Mouse (Mus musculus) ES-E14 (cell line): Measurements from ENCODE around the gene Hist1h3c. TPM values are rescaled to one million over a fixed set of nuclear protein-coding genes. Genes with fewer than 3 reads are reported as not detected.

ENCODE experiments used
- DNase-seq: peaks from one replicate; pipeline ENCODE4 v3.0.0-alpha.2; 2013; ENCODE audit warnings: low read depth, low spot score
- H3K27ac ChIP-seq: 2 replicates; pipeline ENCODE4 v1.5.1; 2012; ENCODE audit warnings: low read depth, mild to moderate bottlenecking, low read length, moderate library complexity, mixed read lengths; ENCODE audit not compliant: poor library complexity, insufficient read depth, severe bottlenecking
- H3K36me3 ChIP-seq: 2 replicates; pipeline ENCODE4 v1.6.1; 2012; ENCODE audit warnings: mild to moderate bottlenecking, low read length, moderate library complexity, mixed read lengths; ENCODE audit not compliant: control insufficient read depth, poor library complexity, insufficient read depth, severe bottlenecking
- H3K4me1 ChIP-seq, 2 experiments: fragments of 150-350 bp in 1 of 2; sonication (generic) in 1 of 2; 2 replicates each; pipeline ENCODE4 v1.6.1; 2012; ENCODE audit warnings: low read length in 2 of 2, mild to moderate bottlenecking in 1 of 2, mixed read lengths in 1 of 2; ENCODE audit not compliant: control insufficient read depth in 2 of 2, insufficient read depth in 2 of 2, poor library complexity in 1 of 2
- H3K4me3 ChIP-seq, 2 experiments: fragments of 150-350 bp in 1 of 2; sonication (generic) in 1 of 2; 2 replicates each; pipeline ENCODE4 v1.5.1; 2012; ENCODE audit warnings: low read length in 2 of 2, low read depth in 1 of 2, mild to moderate bottlenecking in 1 of 2, mixed read lengths in 1 of 2; ENCODE audit not compliant: insufficient read depth in 1 of 2, poor library complexity in 1 of 2, severe bottlenecking in 1 of 2
- H3K9ac ChIP-seq: 2 replicates; pipeline ENCODE4 v1.6.1; 2012; ENCODE audit warnings: low read depth, mild to moderate bottlenecking, low read length, mixed read lengths; ENCODE audit not compliant: poor library complexity, insufficient read depth, severe bottlenecking
- H3K9me3 ChIP-seq: fragments of 150-350 bp; sonication (generic); 2 replicates; pipeline ENCODE4 v1.6.1; 2012; ENCODE audit warnings: low read depth, mild to moderate bottlenecking, low read length; ENCODE audit not compliant: control insufficient read depth, insufficient read depth
- CHD2 ChIP-seq: IDR thresholded peaks from 2 replicates; pipeline ENCODE4 v1.6.1; 2014; ENCODE audit warnings: mild to moderate bottlenecking, low read depth, low read length, inconsistent platforms
- HCFC1 ChIP-seq: IDR thresholded peaks from 2 replicates; pipeline ENCODE4 v1.6.1; 2012; ENCODE audit warnings: low read length, inconsistent platforms, borderline replicate concordance; ENCODE audit not compliant: insufficient read depth
- MAFK ChIP-seq: IDR thresholded peaks from 2 replicates; pipeline ENCODE4 v1.6.1; 2014; ENCODE audit warnings: mild to moderate bottlenecking, low read depth, low read length, inconsistent platforms; ENCODE audit not compliant: insufficient read depth
- ZC3H11A ChIP-seq: IDR thresholded peaks from 2 replicates; pipeline ENCODE4 v1.6.1; 2012; ENCODE audit warnings: low read depth, mild to moderate bottlenecking, inconsistent platforms, low read length, borderline replicate concordance
- ZNF384 ChIP-seq: IDR thresholded peaks from 2 replicates; pipeline ENCODE4 v1.6.1; 2012; ENCODE audit warnings: low read depth, low read length, inconsistent platforms
- in situ Hi-C, 2 experiments: fragments of 600-800 bp; cut with MboI; formaldehyde crosslinking; loops; one replicate each; pipeline ENCODE4 v1.15.1; 2025; ENCODE audit warnings: low sequenced_read_pairs in 2 of 2, inconsistent platforms in 1 of 2; ENCODE audit not compliant: unreplicated experiment in 2 of 2
- total RNA-seq: library from RNA; depleted of rRNA; stranded (reverse); fragments of 300-350 nt; gene quantifications from 2 replicates; pipeline ENCODE4 v1.2.3, GENCODE M21; 2012; rRNA removed

Gene Hist1h3c
- total RNA-seq = 970 and 1,161 TPM in 2 replicates

DNA sequence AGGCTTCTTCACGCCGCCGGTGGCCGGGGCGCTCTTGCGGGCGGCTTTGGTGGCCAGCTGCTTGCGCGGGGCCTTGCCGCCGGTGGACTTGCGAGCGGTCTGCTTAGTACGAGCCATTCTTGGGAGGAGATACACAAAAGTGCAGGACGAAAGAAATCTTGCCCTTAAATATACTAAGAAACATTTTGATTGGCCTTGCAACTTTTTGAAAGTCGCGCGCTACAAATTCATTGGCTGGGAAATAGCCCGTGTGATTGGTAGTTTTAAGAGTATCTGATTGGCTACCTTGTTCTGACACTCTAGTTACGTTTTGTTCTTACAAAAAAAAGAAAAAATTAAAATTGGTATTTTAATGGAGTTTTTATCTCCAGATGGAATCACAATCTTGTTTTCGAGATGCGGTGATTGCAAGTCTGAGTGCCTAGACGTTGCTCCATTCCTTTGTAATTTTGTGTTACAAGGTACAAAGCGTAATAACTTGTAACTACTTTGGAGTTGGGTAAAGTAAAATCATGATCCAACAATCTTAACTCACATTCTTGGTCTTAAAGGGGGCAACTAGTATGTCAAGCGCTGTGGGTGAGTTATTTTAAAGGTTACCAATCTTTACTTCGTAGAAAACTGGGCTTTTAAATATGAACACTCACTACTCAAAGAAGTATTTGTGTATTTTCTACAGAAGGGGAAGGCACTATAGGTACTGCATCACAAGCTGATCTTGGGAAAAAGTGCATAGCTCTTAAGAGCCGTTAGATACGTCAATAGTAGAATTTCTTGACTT, at the start of gene Hist1h3c:
Gene Hist1h3c, minus strand, starts transcription at position 222 of the 781 bp plus-strand sequence.
- TF ChIP-seq MAFK (no peak), ZNF384 (peak; percentile 80), CHD2 (peak; percentile 72), ZC3H11A (no peak), HCFC1 (no peak)
- no peak for DNase-seq
- in situ Hi-C loops = loop anchor here in 1 of 2 experiments (10.0 kb wide), 2 partner anchors 191 to 1711 kb away; partner anchors contain the start of genes Hist1h1d, Hist1h2ah, Hist1h2bk and Hist1h4f
- Histone ChIP-seq H3K9ac (peak within 1 kb of the TSS; percentile 87), H3K4me1 (peaks cover 2 to 3% of the 10 kb centered on the region in 2 experiments; a peak in 3 of 4 replicates), H3K4me3 (peak within 1 kb of the TSS; percentile 68 to 70), H3K36me3 (no peaks in the 10 kb centered on the region), H3K27ac (peak within 1 kb of the TSS; percentile 94), H3K9me3 (no peaks in the 10 kb centered on the region)

DNA sequence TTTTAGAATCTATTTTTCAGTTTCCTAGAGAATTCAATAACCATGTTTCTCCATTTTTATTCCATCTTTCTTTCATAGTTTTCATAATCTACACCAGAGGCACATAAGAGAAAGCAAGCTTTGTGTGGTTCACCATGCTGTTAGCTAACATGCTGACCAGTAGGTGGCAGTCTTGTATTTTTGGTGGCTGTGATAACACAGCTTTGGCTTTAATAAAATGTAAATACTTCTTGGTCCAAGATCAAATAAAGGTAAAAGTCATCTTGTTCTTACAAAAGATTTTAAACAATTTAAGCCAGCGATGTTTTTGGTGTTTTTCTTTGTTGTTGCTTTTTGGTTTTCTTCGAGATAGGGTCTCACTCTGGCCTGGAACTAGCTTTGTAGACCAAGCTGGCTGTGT, 47.1 kb upstream of the Hist1h3c start:
- Histone ChIP-seq H3K4me1 (no peaks in the 10 kb centered on the region), H3K36me3 (no peaks in the 10 kb centered on the region), H3K4me3 (no peak overlapping the region), H3K27ac (no peak overlapping the region), H3K9me3 (no peaks in the 10 kb centered on the region), H3K9ac (no peak overlapping the region)
- peak; percentile 26 for DNase-seq
- in situ Hi-C loops = loop anchor here in 1 of 2 experiments (25.0 kb wide), 1 partner anchor 520 kb away; no protein-coding TSS in a partner anchor
- TF ChIP-seq ZC3H11A = peak; percentile 47; the same call in 1 of the 2 replicates
- TF ChIP-seq MAFK = no peak

DNA sequence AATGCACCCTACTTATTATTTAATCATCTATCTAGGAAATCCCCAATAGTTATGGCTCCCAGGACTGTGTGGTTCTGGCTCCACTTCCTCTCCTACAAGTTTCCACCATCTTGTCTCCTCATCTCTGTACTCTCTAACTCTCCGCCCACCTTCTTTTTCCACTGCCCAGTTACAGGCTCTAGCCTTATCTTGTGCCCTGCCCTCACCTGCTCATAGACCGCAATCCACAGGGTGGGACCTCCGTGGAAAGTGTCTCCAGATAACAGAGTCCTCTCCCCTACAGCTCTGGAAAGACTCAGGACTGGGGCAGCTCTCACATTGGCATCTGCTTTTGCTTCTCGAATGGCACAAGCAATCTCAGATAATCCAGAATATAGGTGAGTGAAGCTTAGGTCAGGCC, 33.6 kb upstream of the Hist1h3c start:
- H3K27ac ChIP-seq = no peak overlapping the region
- TF ChIP-seq ZC3H11A (no peak), MAFK (no peak), HCFC1 (no peak), ZNF384 (no peak), CHD2 (no peak)
- no peak overlapping the region for H3K9ac ChIP-seq
- H3K4me1 ChIP-seq = no peaks in the 10 kb centered on the region
- H3K9me3 ChIP-seq = no peaks in the 10 kb centered on the region
- no peak overlapping the region; a peak in 1 of 4 replicates for H3K4me3 ChIP-seq
- H3K36me3 ChIP-seq = no peaks in the 10 kb centered on the region
- in situ Hi-C loops = loop anchor here in 1 of 2 experiments (25.0 kb wide), 1 partner anchor 533 kb away; no protein-coding TSS in a partner anchor
- no peak for DNase-seq

DNA sequence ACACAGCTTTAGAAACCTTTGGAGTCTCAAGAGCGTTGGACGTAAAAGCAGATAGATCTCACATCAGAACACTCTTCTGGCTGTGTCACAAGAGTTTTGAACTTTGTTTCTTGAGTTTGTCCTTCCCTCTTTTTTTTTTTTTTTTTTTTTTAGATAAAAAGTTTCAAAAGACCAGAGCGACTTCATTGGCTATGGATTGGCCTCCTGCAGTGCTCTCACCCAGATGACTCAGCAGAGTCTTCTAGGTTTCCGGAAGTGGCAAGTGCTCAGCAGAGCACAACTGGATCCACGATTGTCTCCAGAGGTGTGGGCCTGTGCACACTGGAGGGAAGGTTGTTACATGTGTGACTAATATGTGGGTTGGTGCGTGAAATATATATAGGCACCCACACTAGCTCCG, 32.9 kb upstream of the Hist1h3c start:
- no peak for DNase-seq
- H3K4me3 ChIP-seq = no peak overlapping the region
- no peaks in the 10 kb centered on the region for H3K9me3 ChIP-seq
- no peak overlapping the region for H3K27ac ChIP-seq
- H3K9ac ChIP-seq = no peak overlapping the region
- H3K36me3 ChIP-seq = no peaks in the 10 kb centered on the region
- peak; percentile 76 for TF ChIP-seq ZNF384
- no peak for TF ChIP-seq HCFC1
- no peak for TF ChIP-seq ZC3H11A
- TF ChIP-seq CHD2 = no peak
- TF ChIP-seq MAFK = 0 out of 2 replicates have a peak, but pooled peaks have one; percentile 33
- in situ Hi-C loops = loop anchor here in 1 of 2 experiments (25.0 kb wide), 1 partner anchor 534 kb away; no protein-coding TSS in a partner anchor
- peaks cover 0 to 1% of the 10 kb centered on the region in 2 experiments; a peak in 1 of 4 replicates for H3K4me1 ChIP-seq
